Mouse (Mus musculus): ENCODE measurements around the gene Kcnq1. TPM values are rescaled to one million over a fixed set of nuclear protein-coding genes. Genes with fewer than 3 reads are reported as not detected.

The Kcnq1 gene
- polyA plus RNA-seq, 1 experiment = 0.54 TPM

GRCm38 (mm10) chr7:143333040-143333439 is 226.9 kb downstream of the Kcnq1 start:
- Histone ChIP-seq H3K27ac (ENCODE audit: insufficient read depth, low read length) (no peak overlapping the region), H3K4me1 (ENCODE audit: control insufficient read depth, insufficient read depth, low read length) (no peaks in the 10 kb centered on the region; the same call in 1 of the 2 replicates), H3K4me3 (replicated peaks; ENCODE audit: insufficient read depth, low read depth, low read length) (no peak overlapping the region), H3K27me3 (ENCODE audit: control insufficient read depth, insufficient read depth, low read length) (no peaks in the 10 kb centered on the region; the same call in 1 of the 2 replicates)
- TF ChIP-seq CTCF (IDR thresholded peaks at IDR 0.05; ENCODE audit: borderline replicate concordance, insufficient read depth, low read depth, low read length) (no peak), POLR2A (IDR thresholded peaks at IDR 0.05; ENCODE audit: borderline replicate concordance, insufficient read depth, low read length) (no peak)
- DNase-seq = no peak
- WGBS = 83% methylated on average over 8 of the region's 8 CpGs

GRCm38 (mm10) chr7:143333604-143334003 is 227.4 kb downstream of the Kcnq1 start:
- WGBS = 85% methylated on average over 4 of the region's 4 CpGs
- TF ChIP-seq CTCF (IDR thresholded peaks at IDR 0.05; ENCODE audit: borderline replicate concordance, insufficient read depth, low read depth, low read length) (no peak), POLR2A (IDR thresholded peaks at IDR 0.05; ENCODE audit: borderline replicate concordance, insufficient read depth, low read length) (no peak)
- DNase-seq = no peak

GRCm38 (mm10) chr7:143338690-143339089 is 232.5 kb downstream of the Kcnq1 start:
- Histone ChIP-seq H3K4me3 (replicated peaks; ENCODE audit: insufficient read depth, low read depth, low read length) (no peak overlapping the region), H3K4me1 (ENCODE audit: control insufficient read depth, insufficient read depth, low read length) (no peaks in the 10 kb centered on the region), H3K27me3 (ENCODE audit: control insufficient read depth, insufficient read depth, low read length) (no peaks in the 10 kb centered on the region; the same call in 1 of the 2 replicates), H3K27ac (ENCODE audit: insufficient read depth, low read length) (no peak overlapping the region)
- WGBS = 47% methylated on average over 4 of the region's 4 CpGs
- DNase-seq = no peak
- TF ChIP-seq POLR2A (IDR thresholded peaks at IDR 0.05; ENCODE audit: borderline replicate concordance, insufficient read depth, low read length) (no peak), CTCF (IDR thresholded peaks at IDR 0.05; ENCODE audit: borderline replicate concordance, insufficient read depth, low read depth, low read length) (no peak)

More at GRCm38 (mm10) chr7:143333604-143334003, 227.4 kb downstream of the Kcnq1 start:
- Histone ChIP-seq H3K4me1 (ENCODE audit: control insufficient read depth, insufficient read depth, low read length) (no peaks in the 10 kb centered on the region; the same call in 1 of the 2 replicates), H3K4me3 (replicated peaks; ENCODE audit: insufficient read depth, low read depth, low read length) (no peak overlapping the region), H3K27me3 (ENCODE audit: control insufficient read depth, insufficient read depth, low read length) (no peaks in the 10 kb centered on the region; the same call in 1 of the 2 replicates), H3K27ac (ENCODE audit: insufficient read depth, low read length) (no peak overlapping the region)

GRCm38 (mm10) chr7:143340601-143341281 is 234.6 kb downstream of the Kcnq1 start:
- no peak for DNase-seq
- Histone ChIP-seq H3K27me3 (ENCODE audit: control insufficient read depth, insufficient read depth, low read length) (no peaks in the 10 kb centered on the region; the same call in 1 of the 2 replicates), H3K4me3 (replicated peaks; ENCODE audit: insufficient read depth, low read depth, low read length) (no peak overlapping the region), H3K27ac (ENCODE audit: insufficient read depth, low read length) (no peak overlapping the region), H3K4me1 (ENCODE audit: control insufficient read depth, insufficient read depth, low read length) (no peaks in the 10 kb centered on the region)
- TF ChIP-seq POLR2A (IDR thresholded peaks at IDR 0.05; ENCODE audit: borderline replicate concordance, insufficient read depth, low read length) = no peak
- TF ChIP-seq CTCF (IDR thresholded peaks at IDR 0.05; ENCODE audit: borderline replicate concordance, insufficient read depth, low read depth, low read length) = no peak
- 34% methylated on average over 15 of the region's 15 CpGs for whole genome bisulfite sequencing

GRCm38 (mm10) chr7:143341301-143341980 is 235.3 kb downstream of the Kcnq1 start:
- TF ChIP-seq POLR2A (IDR thresholded peaks at IDR 0.05; ENCODE audit: borderline replicate concordance, insufficient read depth, low read length) (no peak), CTCF (IDR thresholded peaks at IDR 0.05; ENCODE audit: borderline replicate concordance, insufficient read depth, low read depth, low read length) (no peak)
- Histone ChIP-seq H3K27me3 (ENCODE audit: control insufficient read depth, insufficient read depth, low read length) (no peaks in the 10 kb centered on the region; the same call in 1 of the 2 replicates), H3K4me1 (ENCODE audit: control insufficient read depth, insufficient read depth, low read length) (no peaks in the 10 kb centered on the region), H3K4me3 (replicated peaks; ENCODE audit: insufficient read depth, low read depth, low read length) (no peak overlapping the region), H3K27ac (ENCODE audit: insufficient read depth, low read length) (no peak overlapping the region)
- WGBS = 94% methylated on average over 3 of the region's 3 CpGs
- no peak for DNase-seq

GRCm38 (mm10) chr7:143343781-143344306 is 237.7 kb downstream of the Kcnq1 start:
- no peak for DNase-seq
- Histone ChIP-seq H3K4me3 (replicated peaks; ENCODE audit: insufficient read depth, low read depth, low read length) (no peak overlapping the region), H3K4me1 (ENCODE audit: control insufficient read depth, insufficient read depth, low read length) (no peaks in the 10 kb centered on the region), H3K27ac (ENCODE audit: insufficient read depth, low read length) (no peak overlapping the region), H3K27me3 (ENCODE audit: control insufficient read depth, insufficient read depth, low read length) (no peaks in the 10 kb centered on the region; the same call in 1 of the 2 replicates)
- TF ChIP-seq POLR2A (IDR thresholded peaks at IDR 0.05; ENCODE audit: borderline replicate concordance, insufficient read depth, low read length) (no peak), CTCF (IDR thresholded peaks at IDR 0.05; ENCODE audit: borderline replicate concordance, insufficient read depth, low read depth, low read length) (no peak)
- WGBS = 16% methylated on average over 12 of the region's 12 CpGs

GRCm38 (mm10) chr7:143349287-143349686 is 243.1 kb downstream of the Kcnq1 start:
- DNase-seq = no peak
- Histone ChIP-seq H3K27me3 (ENCODE audit: control insufficient read depth, insufficient read depth, low read length) (no peaks in the 10 kb centered on the region), H3K4me1 (ENCODE audit: control insufficient read depth, insufficient read depth, low read length) (no peaks in the 10 kb centered on the region), H3K27ac (ENCODE audit: insufficient read depth, low read length) (no peak overlapping the region), H3K4me3 (replicated peaks; ENCODE audit: insufficient read depth, low read depth, low read length) (no peak overlapping the region)
- 86% methylated on average over 7 of the region's 7 CpGs for WGBS
- no peak for TF ChIP-seq CTCF (IDR thresholded peaks at IDR 0.05; ENCODE audit: borderline replicate concordance, insufficient read depth, low read depth, low read length)
- TF ChIP-seq POLR2A (IDR thresholded peaks at IDR 0.05; ENCODE audit: borderline replicate concordance, insufficient read depth, low read length) = no peak
